Mouse (Mus musculus) lung, embryonic 16.5 days (tissue): ENCODE data around the gene Negr1. TPM values are rescaled to one million over a fixed set of nuclear protein-coding genes. Genes with fewer than 3 reads are reported as not detected.

Experiments used
- ATAC-seq: fragments of 200-750 bp; cut with Nextera tagmentation; 2 replicates; pipeline ENCODE4 v1.8.0; 2017; ENCODE audit warnings: low read depth, mild to moderate bottlenecking, moderate library complexity
- H3K27ac ChIP-seq: fragments of 300-500 bp; sonication (generic); 2 replicates; pipeline ENCODE4 v1.5.1; 2014; ENCODE audit warnings: mild to moderate bottlenecking, control low read depth, low read length
- H3K27me3 ChIP-seq: fragments of 300-500 bp; sonication (generic); 2 replicates; pipeline ENCODE4 v1.6.1; 2014; ENCODE audit warnings: low read depth, low read length, mixed read lengths; ENCODE audit not compliant: control insufficient read depth, insufficient read depth
- H3K36me3 ChIP-seq: fragments of 300-500 bp; sonication (generic); 2 replicates; pipeline ENCODE4 v1.6.1; 2014; ENCODE audit warnings: low read length; ENCODE audit not compliant: control insufficient read depth, insufficient read depth
- H3K4me1 ChIP-seq: fragments of 300-500 bp; sonication (generic); replicated peaks from 2 replicates; pipeline ENCODE4 v1.6.1; 2014; ENCODE audit warnings: low read length, mixed read lengths; ENCODE audit not compliant: control insufficient read depth, insufficient read depth
- H3K4me2 ChIP-seq: fragments of 300-500 bp; sonication (generic); 2 replicates; pipeline ENCODE4 v1.6.1; 2014; ENCODE audit warnings: low read depth, low read length, control low read depth
- H3K4me3 ChIP-seq: fragments of 300-500 bp; sonication (generic); 2 replicates; pipeline ENCODE4 v1.5.1; 2014; ENCODE audit warnings: mild to moderate bottlenecking, low read length, control low read depth
- H3K9ac ChIP-seq: fragments of 300-500 bp; sonication (generic); 2 replicates; pipeline ENCODE4 v1.6.1; 2014; ENCODE audit warnings: low read length, control low read depth
- H3K9me3 ChIP-seq: fragments of 300-500 bp; sonication (generic); 2 replicates; pipeline ENCODE4 v1.6.1; 2016; ENCODE audit warnings: low read length; ENCODE audit not compliant: control insufficient read depth
- WGBS: fragments of 180-500 bp; shearing (Covaris S2); extraction: QIAGEN DNeasy Blood & Tissue Kit; methylation state at CpG from one replicate; pipeline ENCODE4 v1.1.7; 2014; 5-methylcytosine and 5-hydroxymethylcytosine counted together
- polyA plus RNA-seq: library from polyadenylated mRNA; unstranded; fragments of >200 nt; fragmentation: Nextera tagmentation; extraction: Ambion mirVana; gene quantifications from 2 replicates; pipeline ENCODE4 v1.2.1, GENCODE M21; 2015

Negr1 gene
- polyA plus RNA-seq, 1 experiment from 2014 or later = 7.0 TPM

DNA sequence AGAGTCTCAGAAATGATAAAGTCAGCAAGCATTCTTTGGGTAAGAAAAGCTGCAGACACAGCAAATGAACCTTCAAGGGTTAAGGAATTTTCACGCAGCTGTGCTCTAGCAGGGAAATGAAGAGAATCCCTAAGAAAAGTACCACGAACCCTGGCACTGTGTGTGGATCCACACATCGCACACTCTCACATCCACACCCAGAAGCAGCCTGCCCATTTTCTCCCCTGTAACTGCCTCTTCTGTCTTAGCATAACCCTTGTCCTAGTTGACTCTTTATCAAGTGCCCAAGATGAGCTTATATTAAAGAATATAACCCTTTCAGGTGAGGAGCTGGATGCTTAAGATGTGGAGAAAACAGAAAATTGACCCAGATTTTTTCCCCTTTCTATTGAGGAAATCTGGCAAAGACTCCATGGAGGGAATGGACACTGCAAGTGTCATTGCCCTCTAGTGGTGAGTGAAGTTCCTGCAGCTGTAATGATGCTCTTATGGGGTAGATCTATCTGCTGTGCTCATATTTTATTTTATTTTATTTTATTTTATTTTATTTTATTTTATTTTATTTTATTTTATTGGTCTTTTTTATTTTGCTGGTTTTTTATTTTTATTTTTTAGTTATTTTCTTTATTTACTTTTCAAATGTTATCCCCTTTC lies 82.2 kb downstream of the Negr1 start:
- H3K27me3 ChIP-seq = no peaks in the 10 kb centered on the region
- no peaks in the 10 kb centered on the region for H3K4me1 ChIP-seq
- no peak overlapping the region for H3K4me2 ChIP-seq
- no peak overlapping the region for H3K27ac ChIP-seq
- H3K9me3 ChIP-seq = no peaks in the 10 kb centered on the region
- H3K9ac ChIP-seq = no peak overlapping the region
- ATAC-seq = no peak
- H3K36me3 ChIP-seq = no peaks in the 10 kb centered on the region
- WGBS = 81% methylated on average over 3 of the region's 3 CpGs
- H3K4me3 ChIP-seq = no peak overlapping the region

- Histone ChIP-seq H3K4me3 (no peak overlapping the region), H3K27me3 (no peaks in the 10 kb centered on the region), H3K27ac (no peak overlapping the region), H3K4me2 (no peak overlapping the region), H3K9me3 (no peaks in the 10 kb centered on the region), H3K4me1 (no peaks in the 10 kb centered on the region), H3K36me3 (no peaks in the 10 kb centered on the region), H3K9ac (no peak overlapping the region)
- 80% methylated on average over 3 of the region's 3 CpGs for WGBS
- no peak for ATAC-seq
Measured at GRCm38 (mm10) chr3:156648378-156648777, 86.8 kb downstream of the Negr1 start.

DNA sequence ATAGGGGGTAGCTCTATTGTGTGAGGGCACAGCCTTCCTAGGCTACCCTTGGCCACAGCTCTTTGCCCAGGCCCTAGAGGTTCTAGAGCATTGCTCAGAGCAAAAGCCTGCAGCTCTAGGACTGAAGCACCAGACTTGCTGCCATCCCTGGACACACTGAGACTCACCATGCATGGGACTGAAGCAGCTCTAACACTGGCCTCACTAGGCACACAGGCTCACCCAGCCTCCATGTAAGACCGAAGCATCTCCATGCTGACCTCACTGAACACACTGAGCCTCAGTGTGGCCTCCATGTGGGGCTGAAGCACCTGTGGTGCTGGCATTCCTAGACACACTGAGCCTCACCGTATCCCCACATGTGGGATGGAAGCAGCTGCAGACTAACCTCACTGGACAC lies 101.0 kb downstream of the Negr1 start:
- ATAC-seq = no peak
- H3K9me3 ChIP-seq = no peaks in the 10 kb centered on the region

GRCm38 (mm10) chr3:156672560-156672959 lies 111.0 kb downstream of the Negr1 start:
- WGBS = 87% methylated on average over 3 of the region's 3 CpGs
- Histone ChIP-seq H3K4me2 (no peak overlapping the region), H3K4me3 (no peak overlapping the region), H3K4me1 (no peaks in the 10 kb centered on the region), H3K27ac (no peak overlapping the region), H3K9ac (no peak overlapping the region), H3K27me3 (no peaks in the 10 kb centered on the region), H3K9me3 (no peaks in the 10 kb centered on the region), H3K36me3 (no peaks in the 10 kb centered on the region)
- no peak for ATAC-seq

More for the DNA sequence above, 101.0 kb downstream of the Negr1 start:
- WGBS = 97% methylated on average over 2 of the region's 2 CpGs
- Histone ChIP-seq H3K27me3 (no peaks in the 10 kb centered on the region), H3K4me3 (no peak overlapping the region), H3K27ac (no peak overlapping the region), H3K36me3 (no peaks in the 10 kb centered on the region), H3K9ac (no peak overlapping the region), H3K4me1 (no peaks in the 10 kb centered on the region), H3K4me2 (no peak overlapping the region)

DNA sequence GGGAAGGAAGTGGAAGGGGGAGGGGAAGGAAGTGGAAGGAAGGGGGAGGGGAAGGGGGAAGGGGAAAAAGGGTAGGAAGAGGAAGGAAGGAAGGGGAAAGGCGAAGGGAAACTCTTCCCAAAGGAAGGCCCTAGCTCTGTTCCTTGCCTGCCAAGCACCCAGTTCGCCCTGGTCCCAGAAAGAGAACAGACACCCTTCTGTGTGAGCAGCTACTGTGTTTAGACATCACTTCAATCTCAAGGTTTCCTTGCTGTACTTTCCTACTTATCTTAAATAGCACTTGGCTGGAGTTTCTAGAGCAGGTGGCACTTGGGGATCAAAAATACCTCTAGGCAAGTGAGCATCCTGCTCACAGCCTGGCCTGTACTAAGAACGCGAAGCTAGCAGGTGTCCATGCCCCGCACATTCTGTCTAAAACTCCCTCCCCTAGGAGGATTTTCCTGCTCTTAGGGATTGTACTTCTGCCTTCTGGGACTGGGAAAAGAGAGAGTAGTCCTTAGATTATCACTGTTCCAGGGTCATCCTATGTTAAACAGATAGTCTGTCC lies 128.5 kb downstream of the Negr1 start:
- no peaks in the 10 kb centered on the region for H3K36me3 ChIP-seq
- H3K4me2 ChIP-seq = no peak overlapping the region
- H3K27me3 ChIP-seq = no peaks in the 10 kb centered on the region
- H3K9me3 ChIP-seq = no peaks in the 10 kb centered on the region
- no peak overlapping the region for H3K4me3 ChIP-seq
- H3K9ac ChIP-seq = no peak overlapping the region
- no peaks in the 10 kb centered on the region for H3K4me1 ChIP-seq
- H3K27ac ChIP-seq = no peak overlapping the region
- ATAC-seq = no peak
- 76% methylated on average over 5 of the region's 5 CpGs for WGBS

DNA sequence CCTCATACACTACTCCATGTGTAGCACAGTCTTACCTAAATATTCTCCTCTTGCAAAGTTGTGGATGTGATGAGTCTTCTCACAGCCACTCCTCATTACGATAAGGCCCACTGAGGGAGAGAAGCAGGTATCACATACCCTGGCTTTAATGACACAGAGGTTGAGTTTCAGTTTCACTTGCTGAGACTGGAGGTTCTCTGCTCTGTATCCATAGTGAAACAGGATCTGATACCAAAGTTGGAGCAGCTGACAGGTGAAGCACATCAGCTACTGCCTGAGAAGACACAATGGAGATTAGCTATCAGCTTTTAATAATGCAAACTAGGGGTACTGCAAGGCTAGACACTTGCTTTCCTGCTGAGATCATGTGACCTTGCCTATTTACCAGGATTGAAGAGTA lies 137.1 kb downstream of the Negr1 start:
- no peak overlapping the region for H3K4me2 ChIP-seq
- no peak for ATAC-seq
- WGBS = 93% methylated on average over 1 of the region's 1 CpGs

DNA sequence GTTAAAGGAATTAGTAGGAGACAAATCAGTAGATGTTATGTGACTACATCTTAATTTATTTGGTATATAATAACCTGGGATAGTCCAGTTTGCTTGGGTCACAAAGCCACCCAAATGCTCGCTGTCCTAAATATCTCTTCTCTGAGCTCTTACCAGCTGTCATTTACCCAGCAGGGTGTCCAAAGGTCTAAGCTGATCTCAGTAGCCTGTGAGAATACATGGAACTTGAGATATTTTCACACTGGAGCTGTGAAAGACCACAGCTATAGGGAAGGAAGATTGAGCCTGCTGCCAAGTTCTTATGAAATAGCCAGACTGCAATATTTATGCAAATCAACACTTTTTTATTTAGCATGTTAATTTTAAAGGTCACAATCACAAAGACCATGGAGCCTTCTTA lies 141.6 kb downstream of the Negr1 start:
- WGBS = 86% methylated on average over 1 of the region's 1 CpGs
- no peak for ATAC-seq

More for the DNA sequence above, 137.1 kb downstream of the Negr1 start:
- Histone ChIP-seq H3K9me3 (no peaks in the 10 kb centered on the region), H3K4me1 (no peaks in the 10 kb centered on the region), H3K27me3 (no peaks in the 10 kb centered on the region), H3K9ac (no peak overlapping the region), H3K4me3 (no peak overlapping the region), H3K36me3 (no peaks in the 10 kb centered on the region), H3K27ac (no peak overlapping the region)

DNA sequence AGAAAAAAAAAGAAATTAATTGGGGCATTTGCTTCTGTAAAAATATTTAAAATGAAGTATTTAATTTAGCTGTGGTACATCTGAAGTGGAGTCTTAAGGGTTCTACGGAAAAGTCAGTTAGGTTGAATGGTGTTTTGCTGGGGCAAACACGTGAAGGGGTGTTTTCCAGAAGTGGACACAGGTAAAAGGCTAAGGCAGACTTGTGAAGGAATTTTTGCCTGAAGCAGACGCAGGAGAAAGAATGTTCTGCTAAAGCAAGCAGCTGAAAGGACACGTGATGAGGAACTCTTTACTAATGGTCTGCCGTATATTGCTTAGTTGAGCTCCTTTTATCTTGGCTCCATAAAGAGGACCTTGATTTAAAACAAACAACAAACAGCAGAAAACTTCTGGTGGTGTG lies 148.6 kb downstream of the Negr1 start:
- WGBS = 33% methylated on average over 5 of the region's 5 CpGs
- peak; percentile 62 for ATAC-seq
- no peaks in the 10 kb centered on the region for H3K36me3 ChIP-seq
- H3K4me2 ChIP-seq = no peak overlapping the region
- H3K27me3 ChIP-seq = no peaks in the 10 kb centered on the region
- peaks cover 4% of the 10 kb centered on the region; the same call in 1 of the 2 replicates for H3K4me1 ChIP-seq
- H3K27ac ChIP-seq = no peak overlapping the region
- no peaks in the 10 kb centered on the region for H3K9me3 ChIP-seq
- H3K9ac ChIP-seq = no peak overlapping the region
- no peak overlapping the region for H3K4me3 ChIP-seq

More for the DNA sequence above, 141.6 kb downstream of the Negr1 start:
- Histone ChIP-seq H3K27me3 (no peaks in the 10 kb centered on the region), H3K9me3 (no peaks in the 10 kb centered on the region), H3K27ac (no peak overlapping the region), H3K4me3 (no peak overlapping the region), H3K4me2 (no peak overlapping the region), H3K36me3 (no peaks in the 10 kb centered on the region), H3K4me1 (no peaks in the 10 kb centered on the region), H3K9ac (no peak overlapping the region)

GRCm38 (mm10) chr3:156710693-156711092 lies 149.1 kb downstream of the Negr1 start:
- H3K27ac ChIP-seq = no peak overlapping the region
- H3K36me3 ChIP-seq = no peaks in the 10 kb centered on the region
- 43% methylated on average over 4 of the region's 4 CpGs for WGBS
- no peak overlapping the region for H3K4me2 ChIP-seq
- no peak overlapping the region for H3K4me3 ChIP-seq
- peaks cover 4% of the 10 kb centered on the region; the same call in 1 of the 2 replicates for H3K4me1 ChIP-seq
- no peaks in the 10 kb centered on the region for H3K27me3 ChIP-seq
- H3K9ac ChIP-seq = no peak overlapping the region
- no peaks in the 10 kb centered on the region for H3K9me3 ChIP-seq
- ATAC-seq = peak; percentile 47; the same call in 1 of the 2 replicates
